Mouse (Mus musculus): ENCODE results near the gene Krit1.

- TF ChIP-seq CTCF (IDR thresholded peaks at IDR 0.05; ENCODE audit: low read depth, low read length) (no peak), POLR2A (IDR thresholded peaks at IDR 0.05; ENCODE audit: borderline replicate concordance, low read depth, low read length) (no peak)
Observed at GRCm38 (mm10) chr5:3800041-3800440, 2.9 kb upstream of the Krit1 start.
